In genomic region chr1:37288181-37288935, GRCm38 (mm10) we compare ENCODE assay signal across 9 mouse cellular contexts. TPM values are rescaled to one million over a fixed set of nuclear protein-coding genes. Genes with fewer than 3 reads are reported as not detected.
DNase-seq lines count a peak whose midpoint lies in the region; ATAC-seq and TF ChIP-seq lines count a peak whose summit lies in the region.
"Had no signal": no experiment of that assay in that cellular context is flagged by ENCODE, and none has a peak within 500 bp of the region (broad histone marks: within the 10 kb centered on the region; RNA-seq: fewer than 3 reads in every experiment).

No protein-coding gene starts in this region.

- H3K4me3 ChIP-seq in testis, adult 2 months (ENCODE audit: control insufficient read depth, low read depth, low read length): peak overlapping the region; percentile 41
- no peak overlapping the region for H3K4me3 ChIP-seq in hindbrain, embryonic 16.5 days (ENCODE audit: low read length)
- H3K4me3 ChIP-seq: myocyte had no signal

- no peaks in the 10 kb centered on the region; the same call in 1 of the 2 replicates for H3K4me1 ChIP-seq in testis, adult 2 months (ENCODE audit: control insufficient read depth, insufficient read depth, low read length)
- peaks cover 2% of the 10 kb centered on the region; the same call in 1 of the 2 replicates for H3K4me1 ChIP-seq in hindbrain, embryonic 16.5 days (ENCODE audit: control insufficient read depth, insufficient read depth, low read depth, low read length)

- no peaks in the 10 kb centered on the region for H3K9me3 ChIP-seq in hindbrain, embryonic 16.5 days (ENCODE audit: control insufficient read depth, low read length)

- H3K9ac ChIP-seq in hindbrain, embryonic 16.5 days (ENCODE audit: low read depth, low read length): no peak overlapping the region

- no peak for DNase-seq in testis, postnatal 10 days (ENCODE audit: low spot score)
- peak; percentile 32 for DNase-seq in left cerebral cortex, postnatal 4 days
- DNase-seq in B cell, adult 2 months: no peak
- DNase-seq in spleen, postnatal 4 days (ENCODE audit: low spot score in 2 of 2): no peak
- DNase-seq in lung, postnatal 36 days: no peak
- DNase-seq: cerebellum, postnatal 36 days had no signal

- ATAC-seq in hindbrain, embryonic 16.5 days: peak; percentile 79; the same call in 1 of the 2 replicates

- H3K4me2 ChIP-seq in hindbrain, embryonic 16.5 days (ENCODE audit: low read length): 0 out of 2 replicates have a peak overlapping the region, but pooled peaks have one; percentile 10

- no peak for TF ChIP-seq POLR2A in testis, adult 2 months (IDR thresholded peaks at IDR 0.05; ENCODE audit: control insufficient read depth, low read depth, low read length)

- H3K27me3 ChIP-seq in testis, adult 2 months (ENCODE audit: control insufficient read depth, insufficient read depth, low read length): no peaks in the 10 kb centered on the region
- no peaks in the 10 kb centered on the region for H3K27me3 ChIP-seq in hindbrain, embryonic 16.5 days (replicated peaks; ENCODE audit: control insufficient read depth, insufficient read depth, low read length)

- WGBS in hindbrain, embryonic 16.5 days: 51% methylated on average over 11 of the region's 11 CpGs

- no peaks in the 10 kb centered on the region for H3K36me3 ChIP-seq in testis, adult 2 months (ENCODE audit: control insufficient read depth, insufficient read depth, low read length)
- H3K36me3 ChIP-seq in hindbrain, embryonic 16.5 days (ENCODE audit: control insufficient read depth, insufficient read depth, low read length): no peaks in the 10 kb centered on the region

- no peak for TF ChIP-seq CTCF in testis, adult 2 months (IDR thresholded peaks at IDR 0.05; ENCODE audit: control insufficient read depth, insufficient read depth, insufficient replicate concordance, low read depth, low read length)

- no peak overlapping the region for H3K27ac ChIP-seq in testis, adult 2 months (ENCODE audit: control insufficient read depth, insufficient read depth, low read depth, low read length)
- H3K27ac ChIP-seq in hindbrain, embryonic 16.5 days (ENCODE audit: low read depth, low read length): 0 out of 2 replicates have a peak overlapping the region, but pooled peaks have one; percentile 1

- intact Hi-C loops in left cerebral cortex, postnatal 4 days (cut with DNase I): no loop called here

RNA-seq across cellular contexts. Expression of gene Inpp4a, which starts 11.3 kb away (rescaled TPM):
- 68.1 and 74.6 TPM in 2 replicates for polyA plus RNA-seq in testis, adult 2 months (2012; rRNA removed)
- 74.5 and 74.9 TPM in 2 replicates for polyA plus RNA-seq in hindbrain, embryonic 16.5 days (2015; fragmentation: Nextera tagmentation; extraction: Ambion mirVana)
- total RNA-seq in left cerebral cortex, postnatal 4 days (2021): 100 to 1,000 TPM; 125 to 127 TPM
